Mouse (Mus musculus) right cerebral cortex, adult 2 months (tissue): Measurements from ENCODE around the gene Olfr486.
"Not testable (repeated sequence)": the region's sequence is repeated elsewhere in the genome, so short reads cannot be mapped to it uniquely, and the experiment has no call there.

Source experiments
- DNase-seq, 2 experiments: peaks; one replicate each; pipeline ENCODE4 v3.0.0; 2021 to 2022; ENCODE audit warnings: low spot score in 2 of 2

Gene Olfr486

GRCm38 (mm10) chr7:108172642-108173041 is at the start of gene Olfr486:
TSS of gene Olfr486 (minus strand) at chr7:108172742.
- not testable (repeated sequence) for DNase-seq

GRCm38 (mm10) chr7:108214536-108214935 is 42.0 kb upstream of the Olfr486 start, which contains the start of gene Olfr487:
TSS of gene Olfr487 (minus strand) at chr7:108214636.
- DNase-seq: not testable (repeated sequence)

GRCm38 (mm10) chr7:108196938-108197337 is 24.4 kb upstream of the Olfr486 start:
- no peak for DNase-seq

- DNase-seq: not testable (repeated sequence)
Measured at GRCm38 (mm10) chr7:108196337-108196736, 23.8 kb upstream of the Olfr486 start.

- DNase-seq: not testable (repeated sequence)
Measured at GRCm38 (mm10) chr7:108192714-108193113, 20.2 kb upstream of the Olfr486 start.

GRCm38 (mm10) chr7:108191196-108191595 is 18.7 kb upstream of the Olfr486 start:
- not testable (repeated sequence) for DNase-seq

- not testable (repeated sequence) for DNase-seq
Measured at GRCm38 (mm10) chr7:108185237-108185636, 12.7 kb upstream of the Olfr486 start.

- DNase-seq: not testable (repeated sequence)
Measured at GRCm38 (mm10) chr7:108184401-108184800, 11.9 kb upstream of the Olfr486 start.

GRCm38 (mm10) chr7:108159771-108160170 is 12.8 kb downstream of the Olfr486 start, which contains the start of gene Olfr485:
TSS of gene Olfr485 (minus strand) at chr7:108159871.
- no peak for DNase-seq

GRCm38 (mm10) chr7:108127349-108127748 is 45.2 kb downstream of the Olfr486 start, which contains the start of gene Olfr484:
TSS of gene Olfr484 (minus strand) at chr7:108127449.
- no peak for DNase-seq
